ENCODE assay signal across 23 mouse cellular contexts in genomic region chr10:127971135-127971534, GRCm38 (mm10). TPM values are rescaled to one million over a fixed set of nuclear protein-coding genes. Genes with fewer than 3 reads are reported as not detected.
DNase-seq lines count a peak whose midpoint lies in the region; ATAC-seq lines count a peak whose summit lies in the region.
"Had no signal": no experiment of that assay in that cellular context is flagged by ENCODE, and none has a peak within 500 bp of the region (broad histone marks: within the 10 kb centered on the region; RNA-seq: fewer than 3 reads in every experiment).

No protein-coding gene starts in this region.

- no peaks in the 10 kb centered on the region for H3K36me3 ChIP-seq in limb, embryonic 13.5 days
- no peaks in the 10 kb centered on the region for H3K36me3 ChIP-seq in limb, embryonic 10.5 days
- H3K36me3 ChIP-seq in embryonic facial prominence, embryonic 14.5 days (ENCODE audit: control insufficient read depth, insufficient read depth, low read length), result no peaks in the 10 kb centered on the region
- H3K36me3 ChIP-seq: limb, embryonic 12.5 days; midbrain, embryonic 12.5 days; neural tube, embryonic 13.5 days had no signal

- DNase-seq in limb, embryonic 10.5 days (ENCODE audit: low spot score), result no peak
- DNase-seq in A20 (ENCODE audit: low read depth, low spot score) (peak; percentile 52), NIH3T3 (ENCODE audit: low read depth) (peak; percentile 43)
- DNase-seq in embryonic facial prominence, embryonic 14.5 days (ENCODE audit: low spot score), result no peak
- no peak for DNase-seq in c-Kit-positive CD71-positive TER-119-positive erythroid progenitor cells, embryonic 14.5 days (ENCODE audit: low spot score)
- DNase-seq in adrenal gland, postnatal 4 days (ENCODE audit: low spot score in 2 of 2), result no peak
- no peak for DNase-seq in cerebellum, adult 11-12 months
- DNase-seq: cerebellum, postnatal 10 days; forebrain, postnatal 0 days; gastrocnemius, adult 2 months; kidney, postnatal 25 days; lung, embryonic 14.5 days; lung, postnatal 4 days; right cerebral cortex, postnatal 4 days had no signal

- WGBS in limb, embryonic 13.5 days, result 71% methylated on average over 3 of the region's 3 CpGs
- 74% methylated on average over 3 of the region's 3 CpGs for WGBS in limb, embryonic 10.5 days
- 45% methylated on average over 3 of the region's 3 CpGs for WGBS in embryonic facial prominence, embryonic 14.5 days

- no peak overlapping the region for H3K9ac ChIP-seq in limb, embryonic 13.5 days
- H3K9ac ChIP-seq in embryonic facial prominence, embryonic 14.5 days (ENCODE audit: low read depth, low read length), result no peak overlapping the region
- H3K9ac ChIP-seq: forebrain, postnatal 0 days; limb, embryonic 12.5 days; lung, embryonic 14.5 days; midbrain, embryonic 12.5 days; neural tube, embryonic 13.5 days had no signal

- H3K27me3 ChIP-seq in limb, embryonic 13.5 days, result no peaks in the 10 kb centered on the region
- no peaks in the 10 kb centered on the region for H3K27me3 ChIP-seq in limb, embryonic 10.5 days (ENCODE audit: low read depth, poor library complexity, severe bottlenecking)
- H3K27me3 ChIP-seq in embryonic facial prominence, embryonic 14.5 days (replicated peaks; ENCODE audit: control insufficient read depth, insufficient read depth, low read length), result no peaks in the 10 kb centered on the region
- H3K27me3 ChIP-seq: limb, embryonic 12.5 days; midbrain, embryonic 12.5 days; neural tube, embryonic 13.5 days had no signal

- 0 out of 2 replicates have a peak, but pooled peaks cover 9% of the 10 kb centered on the region for H3K9me3 ChIP-seq in limb, embryonic 13.5 days
- H3K9me3 ChIP-seq in limb, embryonic 10.5 days (replicated peaks), result no peaks in the 10 kb centered on the region
- H3K9me3 ChIP-seq in embryonic facial prominence, embryonic 14.5 days (ENCODE audit: control insufficient read depth, low read length), result no peaks in the 10 kb centered on the region; the same call in 1 of the 2 replicates
- H3K9me3 ChIP-seq: limb, embryonic 12.5 days; midbrain, embryonic 12.5 days had no signal

- no peak overlapping the region for H3K4me3 ChIP-seq in limb, embryonic 13.5 days
- H3K4me3 ChIP-seq in limb, embryonic 10.5 days, result no peak overlapping the region
- no peak overlapping the region for H3K4me3 ChIP-seq in embryonic facial prominence, embryonic 14.5 days (ENCODE audit: low read depth, low read length)
- H3K4me3 ChIP-seq: gastrocnemius, adult 2 months; limb, embryonic 12.5 days; midbrain, embryonic 12.5 days; neural tube, embryonic 13.5 days had no signal

- H3K27ac ChIP-seq in limb, embryonic 13.5 days, result peak overlapping the region; percentile 39; the same call in 1 of the 2 replicates
- H3K27ac ChIP-seq in limb, embryonic 10.5 days, result no peak overlapping the region
- H3K27ac ChIP-seq in embryonic facial prominence, embryonic 14.5 days (replicated peaks; ENCODE audit: low read depth, low read length), result peak overlapping the region; percentile 63
- H3K27ac ChIP-seq: gastrocnemius, adult 2 months; midbrain, embryonic 12.5 days; neural tube, embryonic 13.5 days had no signal

- no peak for ATAC-seq in limb, embryonic 13.5 days (ENCODE audit: low FRiP score, low read depth)
- ATAC-seq in embryonic facial prominence, embryonic 14.5 days (ENCODE audit: low read depth), result no peak
- ATAC-seq: forebrain, postnatal 0 days had no signal

- no peak overlapping the region for H3K4me2 ChIP-seq in limb, embryonic 13.5 days (replicated peaks)
- no peak overlapping the region for H3K4me2 ChIP-seq in embryonic facial prominence, embryonic 14.5 days (ENCODE audit: low read depth, low read length)
- H3K4me2 ChIP-seq: limb, embryonic 12.5 days; lung, embryonic 14.5 days; midbrain, embryonic 12.5 days; neural tube, embryonic 13.5 days had no signal

- peaks cover 10% of the 10 kb centered on the region for H3K4me1 ChIP-seq in limb, embryonic 13.5 days
- no peaks in the 10 kb centered on the region for H3K4me1 ChIP-seq in limb, embryonic 10.5 days
- H3K4me1 ChIP-seq in embryonic facial prominence, embryonic 14.5 days (ENCODE audit: control insufficient read depth, insufficient read depth, low read length), result peaks cover 11% of the 10 kb centered on the region; the same call in 1 of the 2 replicates
- H3K4me1 ChIP-seq: midbrain, embryonic 12.5 days had no signal

RNA-seq across cellular contexts. Expression of gene Hsd17b6, which starts 36.3 kb away (rescaled TPM):
- polyA plus RNA-seq in limb, embryonic 13.5 days (2015; fragmentation: Nextera tagmentation; extraction: Ambion mirVana), result not detected in 2 replicates
- not detected in 2 replicates for polyA plus RNA-seq in limb, embryonic 10.5 days (2016; fragmentation: Nextera tagmentation; extraction: Ambion mirVana)
- 0.75 TPM in 1 of 2 replicates, not detected in the other for polyA plus RNA-seq in embryonic facial prominence, embryonic 14.5 days (2014; fragmentation: Nextera tagmentation; extraction: Ambion mirVana)
- 1 to 10 TPM in 1 of 2 experiments, under 1 TPM in 1; 0.22 to 8.9 TPM for total RNA-seq in adrenal gland, postnatal 4 days (2021)
- total RNA-seq: forebrain, postnatal 0 days; gastrocnemius, adult 2 months; heart, adult 8-10 months; left cerebral cortex, adult 8-10 months had no signal
- polyA plus RNA-seq: forebrain, postnatal 0 days; heart, embryonic 16.5 days; hindbrain, embryonic 11.5 days; intestine, embryonic 14.5 days; limb, embryonic 12.5 days; lung, embryonic 14.5 days; midbrain, embryonic 12.5 days; neural tube, embryonic 13.5 days had no signal

RNA-seq across cellular contexts. Expression of gene Prim1, which starts 43.8 kb away (rescaled TPM):
- 93.3 and 96.1 TPM in 2 replicates for polyA plus RNA-seq in limb, embryonic 13.5 days (2015; fragmentation: Nextera tagmentation; extraction: Ambion mirVana)
- polyA plus RNA-seq in limb, embryonic 10.5 days (2016; fragmentation: Nextera tagmentation; extraction: Ambion mirVana), result 99.0 and 109 TPM in 2 replicates
- 61.6 and 69.4 TPM in 2 replicates for polyA plus RNA-seq in embryonic facial prominence, embryonic 14.5 days (2014; fragmentation: Nextera tagmentation; extraction: Ambion mirVana)
- total RNA-seq in adrenal gland, postnatal 4 days (2021), result 10 to 100 TPM; 22.3 to 26.6 TPM

Comparison
In these comparisons a context has a peak if more than half of its experiments do, and no peak if none do; other contexts are left out.
1. DNase-seq: peak in A20 (single experiment) and NIH3T3 (single experiment); none in limb, embryonic 10.5 days (single experiment), embryonic facial prominence, embryonic 14.5 days (single experiment), c-Kit-positive CD71-positive TER-119-positive erythroid progenitor cells, embryonic 14.5 days (single experiment), adrenal gland, postnatal 4 days (0 of 2) and cerebellum, adult 11-12 months (single experiment).